Mouse (Mus musculus) mouse trophoblast stem cell (cell line): Measurements from ENCODE around the gene Scgb1c1.
"Not testable (repeated sequence)": the region's sequence is repeated elsewhere in the genome, so short reads cannot be mapped to it uniquely, and the experiment has no call there.

Experiments used
- in situ Hi-C, 2 experiments: fragments of 300-500 bp; cut with MseI, MboI; formaldehyde crosslinking; loops; 2 replicates in 1 of 2; 3 replicates in 1 of 2; pipeline ENCODE4 v1.15.1; 2025

The Scgb1c1 gene

GRCm38 (mm10) chr7:140877364-140877763, 32.0 kb downstream of the Scgb1c1 start:
- in situ Hi-C loops, result no loop called here

- in situ Hi-C loops, result no loop called here
These were observed 34.0 kb downstream of the Scgb1c1 start for GRCm38 (mm10) chr7:140879355-140879754.

DNA sequence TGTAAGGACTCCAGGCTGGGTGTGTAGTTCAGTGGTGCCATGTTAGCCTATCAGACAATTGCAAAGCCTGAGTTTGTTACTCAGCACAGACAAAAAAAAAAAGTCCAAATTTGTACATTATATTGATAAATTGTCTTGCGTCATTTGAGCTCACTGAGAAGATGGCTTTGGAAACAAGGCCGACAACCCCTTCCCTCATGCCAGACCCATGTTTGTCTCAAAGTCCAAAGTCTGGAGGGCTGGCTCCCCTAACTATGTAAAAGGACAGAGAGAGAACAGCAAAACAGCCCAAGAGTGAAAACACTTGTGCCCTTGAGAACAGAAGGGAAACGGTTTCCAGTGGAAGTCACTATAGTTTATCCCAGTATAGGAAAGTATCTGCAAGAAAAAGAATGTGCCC, 35.1 kb downstream of the Scgb1c1 start:
- in situ Hi-C loops, result no loop called here

- in situ Hi-C loops, result no loop called here
These were observed 35.6 kb downstream of the Scgb1c1 start for GRCm38 (mm10) chr7:140880865-140881515.

- in situ Hi-C loops, result no loop called here
These were observed 36.5 kb downstream of the Scgb1c1 start, which contains the start of the genes Psmd13 and Sirt3 for GRCm38 (mm10) chr7:140881696-140882468. Psmd13 (plus strand) TSS chr7:140881968. Sirt3 (minus strand) TSS chr7:140882309.

- in situ Hi-C loops, result no loop called here
These were observed 37.1 kb downstream of the Scgb1c1 start for GRCm38 (mm10) chr7:140882469-140882803.

- in situ Hi-C loops, result not testable (repeated sequence)
These were observed 45.3 kb downstream of the Scgb1c1 start for GRCm38 (mm10) chr7:140890636-140891035.

DNA sequence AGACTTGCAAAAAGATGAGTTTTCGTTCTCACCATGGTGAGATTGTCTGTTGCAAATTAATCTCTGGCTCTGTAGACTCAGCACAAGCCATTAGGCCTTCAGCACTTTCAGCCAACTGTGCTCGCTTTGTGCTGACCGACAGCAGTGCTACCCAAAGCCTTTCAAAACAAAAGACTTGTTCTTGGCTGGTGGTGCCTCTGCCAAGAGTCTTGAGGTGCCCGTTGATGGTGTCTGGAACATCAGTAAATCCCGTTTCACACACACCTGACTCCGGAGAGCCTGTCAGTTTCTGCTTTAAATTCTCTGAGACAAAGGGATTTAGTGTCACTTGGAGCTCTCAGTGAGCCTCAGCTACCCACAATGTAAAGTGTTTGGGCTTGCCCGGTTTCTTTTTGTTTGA, 48.7 kb downstream of the Scgb1c1 start:
- in situ Hi-C loops, result no loop called here

DNA sequence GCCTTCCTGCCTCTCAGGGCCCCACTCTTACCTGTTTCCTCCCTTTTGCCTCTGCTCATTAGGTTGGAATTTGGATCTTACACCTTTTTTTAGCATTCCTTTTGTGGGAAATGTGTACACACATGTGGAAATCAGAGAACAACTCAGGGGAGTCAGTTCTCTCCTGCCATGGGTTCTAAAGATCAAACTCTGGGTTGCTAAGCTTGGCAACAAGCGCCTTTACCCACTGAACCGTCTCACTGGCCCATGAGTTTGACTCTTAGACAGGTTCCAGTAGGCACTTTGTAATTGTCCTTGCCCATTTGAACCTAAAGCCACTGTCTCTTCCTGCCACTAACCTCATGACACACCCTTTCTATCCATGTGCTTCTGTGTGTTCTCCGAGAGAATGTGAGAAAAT, 49.3 kb downstream of the Scgb1c1 start:
- in situ Hi-C loops, result no loop called here
